Comparison of ENCODE assay signal across 8 mouse cellular contexts in the genomic region with DNA sequence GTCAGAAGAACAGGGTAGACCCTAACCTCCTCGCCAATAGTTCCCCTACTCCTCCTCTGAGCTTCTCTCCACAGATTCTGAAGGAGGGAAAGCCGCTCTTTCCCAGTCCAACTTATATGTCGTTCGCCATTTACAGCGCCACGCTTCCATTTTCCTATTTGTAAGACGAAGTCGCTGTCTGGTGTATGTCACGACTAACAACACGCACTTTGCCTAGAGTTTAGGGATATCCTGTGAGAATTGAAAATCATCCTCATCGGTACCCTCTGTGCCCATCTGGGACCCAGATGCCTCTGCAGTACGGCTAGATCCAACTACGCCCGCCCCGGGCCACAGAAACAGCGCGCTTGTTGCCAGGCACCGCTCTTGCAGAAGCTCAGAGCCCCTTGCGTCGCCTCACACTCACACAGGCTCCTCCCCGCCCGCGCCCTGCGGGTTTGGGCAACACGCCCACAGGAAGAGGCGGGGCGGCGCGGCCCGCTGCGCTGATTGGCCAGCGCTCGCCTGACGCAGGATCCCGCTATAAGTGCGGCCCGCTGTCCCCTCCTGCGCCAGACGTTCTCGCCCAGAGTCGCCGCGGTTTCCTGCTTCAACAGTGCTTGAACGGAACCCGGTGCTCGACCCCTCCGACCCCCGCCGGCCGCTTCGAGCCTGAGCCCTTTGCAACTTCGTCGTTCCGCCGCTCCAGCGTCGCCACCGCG. TPM values are rescaled to one million over a fixed set of nuclear protein-coding genes. Genes with fewer than 3 reads are reported as not detected.
DNase-seq lines count a peak whose midpoint lies in the region; ATAC-seq and TF ChIP-seq lines count a peak whose summit lies in the region.

No protein-coding gene starts in this region.

- peak overlapping the region; percentile 97 for H3K27ac ChIP-seq in cortical plate, adult 2 months (ENCODE audit: insufficient read depth, low read length)

- H3K4me1 ChIP-seq in cortical plate, adult 2 months (ENCODE audit: control insufficient read depth, insufficient read depth, low read length): peaks cover 9% of the 10 kb centered on the region

- peak; percentile 97 for TF ChIP-seq POLR2A in cortical plate, adult 2 months (IDR thresholded peaks at IDR 0.05; ENCODE audit: extremely low read depth, insufficient read depth, low read length)

- ATAC-seq in activated CD4-positive, CD25-positive, alpha-beta regulatory T cell, adult 4 months: peak; percentile 88
- ATAC-seq in megakaryocyte progenitor cell, adult 5-6 weeks (replicated peaks; ENCODE audit: poor library complexity): peak; percentile 68

- peak overlapping the region; percentile 92 for H3K4me3 ChIP-seq in cortical plate, adult 2 months (ENCODE audit: insufficient read depth, low read length)

- peak; percentile 97 for DNase-seq in gastrocnemius, postnatal 10 days
- DNase-seq in induced T-regulatory cell, adult 2 months (ENCODE audit: low read depth): peak; percentile 99
- DNase-seq in left cerebral cortex, adult 9 months (ENCODE audit: low spot score in 2 of 2): peak; percentile 92 to 96
- peak; percentile 97 for DNase-seq in right cerebral cortex, postnatal 14 days
- DNase-seq in urinary bladder, postnatal 36 days (ENCODE audit: low spot score in 2 of 2): peak; percentile 90 to 96

- no peak for TF ChIP-seq CTCF in cortical plate, adult 2 months (IDR thresholded peaks at IDR 0.05; ENCODE audit: extremely low read depth, insufficient read depth, low read length)

RNA-seq across cellular contexts. Expression of a gene that starts 1.9 kb away (rescaled TPM):
- 1,000 to 10,000 TPM; 1,834 to 2,304 TPM for polyA plus RNA-seq in activated CD4-positive, CD25-positive, alpha-beta regulatory T cell, adult 4 months (2017; shearing (Covaris generic))
- 5,395 and 6,156 TPM in 2 replicates for polyA plus RNA-seq in cortical plate, adult 2 months (2012; rRNA removed)
- total RNA-seq in gastrocnemius, postnatal 10 days (2021): 1,000 to 10,000 TPM; 2,152 to 2,273 TPM
- 1,115 and 1,144 TPM in 2 replicates for total RNA-seq in megakaryocyte progenitor cell, adult 5-6 weeks (2015)
- total RNA-seq in megakaryocyte progenitor cell, adult 5-6 weeks (2017): 325 and 354 TPM in 2 replicates

RNA-seq across cellular contexts. Expression of a gene that starts 19.1 kb away (rescaled TPM):
- polyA plus RNA-seq in activated CD4-positive, CD25-positive, alpha-beta regulatory T cell, adult 4 months (2017; shearing (Covaris generic)): not detected
- polyA plus RNA-seq in cortical plate, adult 2 months (2012; rRNA removed): 0.98 and 1.1 TPM in 2 replicates
- 1 to 10 TPM in 1 of 2 experiments, under 1 TPM in 1; 0.59 to 1.1 TPM for total RNA-seq in gastrocnemius, postnatal 10 days (2021)
- total RNA-seq in megakaryocyte progenitor cell, adult 5-6 weeks (2015): 0.15 and 1.1 TPM in 2 replicates
- total RNA-seq in megakaryocyte progenitor cell, adult 5-6 weeks (2017): not detected in 2 replicates

RNA-seq across cellular contexts. Expression of a gene that starts 19.2 kb away (rescaled TPM):
- polyA plus RNA-seq in activated CD4-positive, CD25-positive, alpha-beta regulatory T cell, adult 4 months (2017; shearing (Covaris generic)): 1 to 10 TPM in 1 of 2 experiments, not detected in 1; 1.2 TPM
- polyA plus RNA-seq in cortical plate, adult 2 months (2012; rRNA removed): 12.9 and 13.6 TPM in 2 replicates
- total RNA-seq in gastrocnemius, postnatal 10 days (2021): 10 to 100 TPM; 15.0 to 18.9 TPM
- total RNA-seq in megakaryocyte progenitor cell, adult 5-6 weeks (2015): 3.0 and 4.6 TPM in 2 replicates
- total RNA-seq in megakaryocyte progenitor cell, adult 5-6 weeks (2017): 3.4 and 3.9 TPM in 2 replicates

RNA-seq across cellular contexts. Expression of a gene that starts 59.1 kb away (rescaled TPM):
- polyA plus RNA-seq in activated CD4-positive, CD25-positive, alpha-beta regulatory T cell, adult 4 months (2017; shearing (Covaris generic)): not detected
- 44.5 and 44.6 TPM in 2 replicates for polyA plus RNA-seq in cortical plate, adult 2 months (2012; rRNA removed)
- total RNA-seq in gastrocnemius, postnatal 10 days (2021): 1 to 10 TPM; 8.7 to 9.1 TPM
- total RNA-seq in megakaryocyte progenitor cell, adult 5-6 weeks (2015): 1.4 and 2.1 TPM in 2 replicates
- total RNA-seq in megakaryocyte progenitor cell, adult 5-6 weeks (2017): 2.1 and 2.8 TPM in 2 replicates

Comparison
In these comparisons a context has a peak if more than half of its experiments do, and no peak if none do; other contexts are left out.
1. Peak in every context shown above with its lines: DNase-seq, ATAC-seq, H3K4me3 ChIP-seq and H3K27ac ChIP-seq.